ENCODE assay signal across 18 mouse cellular contexts in genomic region chr12:75062571-75062970, GRCm38 (mm10).
"Had no signal": no experiment of that assay in that cellular context is flagged by ENCODE, and none has a peak within 500 bp of the region (broad histone marks: within the 10 kb centered on the region; RNA-seq: fewer than 3 reads in every experiment).

No protein-coding gene starts in this region.

- H3K27ac ChIP-seq: kidney, postnatal 0 days; layer of hippocampus, adult 2 months; left cerebral cortex, adult 2 months; liver, embryonic 13.5 days; midbrain, embryonic 12.5 days; midbrain, embryonic 15.5 days; neural tube, embryonic 12.5 days; neural tube, embryonic 15.5 days; stomach, embryonic 15.5 days had no signal

- H3K27me3 ChIP-seq: liver, embryonic 13.5 days; midbrain, embryonic 12.5 days; midbrain, embryonic 15.5 days; neural tube, embryonic 12.5 days; neural tube, embryonic 15.5 days; stomach, embryonic 15.5 days had no signal

- DNase-seq: kidney, postnatal 25 days; layer of hippocampus, postnatal 36 days; liver, embryonic 13.5 days; lung, adult 2 months; lung, postnatal 14 days; lung, postnatal 4 days; retina, postnatal 1 day; right cerebral cortex, postnatal 25 days; spleen, adult 18-20 months; thymus, postnatal 25 days had no signal

- H3K4me3 ChIP-seq: layer of hippocampus, adult 2 months; left cerebral cortex, adult 2 months; liver, embryonic 13.5 days; midbrain, embryonic 12.5 days; midbrain, embryonic 15.5 days; neural tube, embryonic 12.5 days; neural tube, embryonic 15.5 days; stomach, embryonic 15.5 days had no signal

- H3K36me3 ChIP-seq: liver, embryonic 13.5 days; midbrain, embryonic 12.5 days; midbrain, embryonic 15.5 days; neural tube, embryonic 12.5 days; neural tube, embryonic 15.5 days; stomach, embryonic 15.5 days had no signal

- H3K9me3 ChIP-seq: liver, embryonic 13.5 days; midbrain, embryonic 12.5 days; midbrain, embryonic 15.5 days; neural tube, embryonic 12.5 days; neural tube, embryonic 15.5 days; stomach, embryonic 15.5 days had no signal

- H3K9ac ChIP-seq: liver, embryonic 13.5 days; midbrain, embryonic 12.5 days; midbrain, embryonic 15.5 days; neural tube, embryonic 12.5 days; neural tube, embryonic 15.5 days; stomach, embryonic 15.5 days had no signal

- H3K4me1 ChIP-seq: liver, embryonic 13.5 days; midbrain, embryonic 15.5 days; neural tube, embryonic 12.5 days; stomach, embryonic 15.5 days had no signal

- ATAC-seq: midbrain, embryonic 15.5 days had no signal

- H3K4me2 ChIP-seq: liver, embryonic 13.5 days; midbrain, embryonic 12.5 days; midbrain, embryonic 15.5 days; neural tube, embryonic 12.5 days; neural tube, embryonic 15.5 days; stomach, embryonic 15.5 days had no signal
